Mouse (Mus musculus): ENCODE data around the gene Bud23. TPM values are rescaled to one million over a fixed set of nuclear protein-coding genes. Genes with fewer than 3 reads are reported as not detected.

Bud23 gene
- polyA plus RNA-seq, 2 experiments = 101 to 107 TPM

DNA sequence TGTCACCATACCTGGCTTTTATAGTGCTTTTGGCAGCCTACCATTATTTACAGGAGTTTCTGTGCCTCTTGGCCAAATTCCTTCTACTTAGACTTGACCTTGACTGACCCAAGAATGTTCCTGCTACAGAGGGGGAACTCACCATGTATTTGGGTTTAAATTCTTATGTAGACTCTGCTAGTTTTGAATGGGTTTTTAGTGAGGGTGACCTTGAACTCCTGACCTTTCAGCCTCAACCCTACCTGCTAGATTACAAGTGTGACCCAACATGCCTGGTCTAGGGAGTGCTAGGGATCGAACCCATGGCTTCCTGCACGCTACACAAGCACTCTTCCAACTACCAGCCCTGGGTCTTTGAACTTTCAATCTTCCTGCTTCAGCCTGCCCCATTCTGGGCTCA lies 7.3 kb upstream of the Bud23 start:
- Histone ChIP-seq H3K27me3 (ENCODE audit: control insufficient read depth, insufficient read depth, low read length) (no peaks in the 10 kb centered on the region), H3K36me3 (ENCODE audit: control insufficient read depth, insufficient read depth, low read length) (peaks cover 48% of the 10 kb centered on the region), H3K4me2 (replicated peaks; ENCODE audit: low read depth, low read length, severe bottlenecking) (no peak overlapping the region), H3K9me3 (ENCODE audit: control insufficient read depth, low read length) (no peaks in the 10 kb centered on the region), H3K9ac (ENCODE audit: low read depth, low read length, severe bottlenecking) (no peak overlapping the region), H3K4me3 (replicated peaks; ENCODE audit: low read length) (no peak overlapping the region), H3K4me1 (ENCODE audit: control insufficient read depth, insufficient read depth, low read length) (peaks cover 3% of the 10 kb centered on the region; the same call in 1 of the 2 replicates), H3K27ac (replicated peaks; ENCODE audit: low read depth, low read length) (no peak overlapping the region)
- ATAC-seq (ENCODE audit: low FRiP score, low read depth) (no peak), DNase-seq (ENCODE audit: low spot score) (no peak)
- no peak for TF ChIP-seq POLR2A (IDR thresholded peaks at IDR 0.05; ENCODE audit: borderline replicate concordance, extremely low read depth, insufficient read depth, insufficient read length)
- WGBS = 94% methylated on average over 2 of the region's 2 CpGs

DNA sequence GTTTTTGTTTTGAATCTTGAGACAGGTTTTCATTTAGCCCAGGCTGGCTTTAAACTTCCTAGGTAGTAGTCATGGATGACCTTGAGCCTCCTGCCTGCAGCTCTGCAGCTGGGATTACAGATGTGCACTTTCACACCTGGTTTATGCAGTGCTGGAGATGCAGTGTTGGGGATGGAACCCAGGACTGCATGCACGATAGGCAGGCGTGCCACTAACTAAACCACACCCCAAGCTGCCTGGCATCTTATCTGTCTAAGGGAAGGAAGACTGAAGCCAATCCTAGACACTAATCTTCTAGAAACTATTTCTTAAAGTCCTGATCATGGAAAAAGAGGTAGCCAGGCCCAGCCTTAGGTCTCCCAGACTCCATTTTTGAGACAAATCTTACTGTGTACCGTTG lies 5.7 kb upstream of the Bud23 start:
- ATAC-seq (ENCODE audit: low FRiP score, low read depth) (no peak), DNase-seq (ENCODE audit: low spot score) (no peak)
- TF ChIP-seq POLR2A (IDR thresholded peaks at IDR 0.05; ENCODE audit: borderline replicate concordance, extremely low read depth, insufficient read depth, insufficient read length) = no peak
- Histone ChIP-seq H3K27ac (replicated peaks; ENCODE audit: low read depth, low read length) (no peak overlapping the region), H3K36me3 (ENCODE audit: control insufficient read depth, insufficient read depth, low read length) (peaks cover 47% of the 10 kb centered on the region), H3K27me3 (ENCODE audit: control insufficient read depth, insufficient read depth, low read length) (no peaks in the 10 kb centered on the region), H3K4me2 (replicated peaks; ENCODE audit: low read depth, low read length, severe bottlenecking) (no peak overlapping the region), H3K9ac (ENCODE audit: low read depth, low read length, severe bottlenecking) (no peak overlapping the region), H3K4me3 (replicated peaks; ENCODE audit: low read length) (no peak overlapping the region), H3K9me3 (ENCODE audit: control insufficient read depth, low read length) (no peaks in the 10 kb centered on the region), H3K4me1 (ENCODE audit: control insufficient read depth, insufficient read depth, low read length) (peaks cover 2% of the 10 kb centered on the region; the same call in 1 of the 2 replicates)
- 87% methylated on average over 3 of the region's 3 CpGs for WGBS

DNA sequence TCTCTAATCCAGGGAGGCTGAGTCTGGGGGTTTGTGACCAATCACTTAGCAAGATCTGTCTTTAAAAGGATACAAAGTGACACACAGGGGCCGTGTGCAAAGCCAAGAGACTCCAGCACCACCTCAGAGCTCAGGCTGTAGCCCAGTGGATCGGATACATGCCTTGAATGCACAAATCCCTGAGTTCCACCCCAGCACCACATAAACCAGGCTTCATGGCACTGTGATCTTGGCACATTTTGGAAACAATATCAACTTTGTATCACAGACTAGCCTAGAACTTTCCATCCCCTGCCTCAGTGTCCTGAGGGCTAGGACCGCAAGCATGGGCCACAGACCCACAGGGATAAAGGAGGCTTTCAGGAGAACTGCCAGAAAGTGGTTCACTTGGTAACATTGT lies 1.2 kb upstream of the Bud23 start:
- no peak for DNase-seq (ENCODE audit: low spot score)
- ATAC-seq (ENCODE audit: low FRiP score, low read depth) = no peak
- Histone ChIP-seq H3K4me3 (replicated peaks; ENCODE audit: low read length) (no peak overlapping the region), H3K9me3 (ENCODE audit: control insufficient read depth, low read length) (no peaks in the 10 kb centered on the region), H3K36me3 (ENCODE audit: control insufficient read depth, insufficient read depth, low read length) (peaks cover 18% of the 10 kb centered on the region; the same call in 1 of the 2 replicates), H3K4me2 (replicated peaks; ENCODE audit: low read depth, low read length, severe bottlenecking) (no peak overlapping the region; the same call in 1 of the 2 replicates), H3K27me3 (ENCODE audit: control insufficient read depth, insufficient read depth, low read length) (no peaks in the 10 kb centered on the region), H3K9ac (ENCODE audit: low read depth, low read length, severe bottlenecking) (no peak overlapping the region), H3K27ac (replicated peaks; ENCODE audit: low read depth, low read length) (no peak overlapping the region), H3K4me1 (ENCODE audit: control insufficient read depth, insufficient read depth, low read length) (peaks cover 9% of the 10 kb centered on the region)
- no peak for TF ChIP-seq POLR2A (IDR thresholded peaks at IDR 0.05; ENCODE audit: borderline replicate concordance, extremely low read depth, insufficient read depth, insufficient read length)
- 96% methylated on average over 3 of the region's 3 CpGs for WGBS

DNA sequence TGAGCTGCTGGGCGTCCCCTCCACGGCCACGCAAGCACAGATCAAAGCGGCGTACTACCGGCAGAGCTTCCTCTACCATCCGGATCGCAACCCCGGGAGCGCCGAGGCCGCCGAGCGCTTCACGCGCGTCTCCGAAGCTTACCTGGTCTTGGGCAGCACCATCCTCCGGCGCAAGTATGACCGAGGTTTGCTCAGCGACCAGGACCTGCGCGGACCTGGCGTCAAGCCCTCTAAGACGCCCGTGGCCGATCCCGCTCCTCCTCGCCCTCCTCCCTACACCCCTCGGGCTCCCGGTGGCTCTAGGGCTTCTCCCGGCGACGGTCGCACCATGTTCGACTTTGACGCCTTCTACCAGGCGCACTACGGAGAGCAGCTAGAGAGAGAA lies 385 bp downstream of the Bud23 start:
- Histone ChIP-seq H3K36me3 (ENCODE audit: control insufficient read depth, insufficient read depth, low read length) (peaks cover 34% of the 10 kb centered on the region), H3K9ac (ENCODE audit: low read depth, low read length, severe bottlenecking) (peak overlapping the region; percentile 81), H3K4me3 (replicated peaks; ENCODE audit: low read length) (peak overlapping the region; percentile 95), H3K9me3 (ENCODE audit: control insufficient read depth, low read length) (no peaks in the 10 kb centered on the region), H3K4me1 (ENCODE audit: control insufficient read depth, insufficient read depth, low read length) (peaks cover 9% of the 10 kb centered on the region), H3K27me3 (ENCODE audit: control insufficient read depth, insufficient read depth, low read length) (no peaks in the 10 kb centered on the region), H3K27ac (replicated peaks; ENCODE audit: low read depth, low read length) (peak overlapping the region; percentile 58; the same call in 1 of the 2 replicates), H3K4me2 (replicated peaks; ENCODE audit: low read depth, low read length, severe bottlenecking) (peak overlapping the region; percentile 72)
- peak; percentile 12; the same call in 1 of the 2 replicates for ATAC-seq (ENCODE audit: low FRiP score, low read depth)
- TF ChIP-seq POLR2A (IDR thresholded peaks at IDR 0.05; ENCODE audit: borderline replicate concordance, extremely low read depth, insufficient read depth, insufficient read length) = no peak
- DNase-seq (ENCODE audit: low spot score) = no peak
- 2% methylated on average over 31 of the region's 40 CpGs for WGBS

DNA sequence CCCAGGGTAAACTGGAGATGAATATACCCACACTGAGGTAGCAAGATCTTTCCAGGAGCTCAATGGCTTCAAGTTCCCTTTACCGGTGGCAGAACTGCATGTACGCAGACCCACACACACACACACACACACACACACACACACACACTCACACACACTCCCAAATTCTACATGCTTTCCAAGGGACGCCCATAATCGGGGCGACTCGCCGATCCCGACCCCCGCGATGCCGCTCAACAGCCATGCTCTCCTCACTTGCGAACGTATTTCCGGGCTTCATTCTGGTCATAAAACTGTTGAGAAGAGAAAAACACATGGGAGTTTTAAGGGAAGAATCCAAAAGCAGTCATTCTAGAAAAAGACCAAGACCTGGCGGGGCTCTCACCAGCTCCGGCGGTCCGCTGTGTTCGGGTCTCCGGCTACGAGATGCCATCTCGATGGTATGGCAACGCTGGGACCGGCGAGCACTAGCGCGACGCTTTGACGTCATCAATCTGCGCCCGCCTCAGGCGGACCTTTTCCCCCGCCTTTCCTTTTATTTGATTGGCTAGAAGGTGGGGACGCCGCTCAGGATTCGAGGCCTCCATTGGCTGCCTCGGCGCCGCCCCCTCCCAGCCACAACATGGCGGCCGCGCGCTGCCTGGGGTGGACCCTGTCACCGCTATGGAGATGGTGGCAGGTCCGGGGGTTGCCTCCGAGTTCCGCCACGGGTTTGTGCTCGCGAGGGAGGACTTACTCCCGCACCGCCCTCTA lies 954 bp downstream of the Bud23 start, which contains the start of gene Dnajc30:
Gene Dnajc30, plus strand, starts transcription at position 574 of the 753 bp plus-strand sequence.
- WGBS = under 1% methylated on average over 42 of the region's 52 CpGs
- peak; percentile 81; the same call in 1 of the 2 replicates for TF ChIP-seq POLR2A (IDR thresholded peaks at IDR 0.05; ENCODE audit: borderline replicate concordance, extremely low read depth, insufficient read depth, insufficient read length)
- Histone ChIP-seq H3K27me3 (ENCODE audit: control insufficient read depth, insufficient read depth, low read length) (no peaks in the 10 kb centered on the region), H3K4me1 (ENCODE audit: control insufficient read depth, insufficient read depth, low read length) (peaks cover 9% of the 10 kb centered on the region), H3K4me3 (replicated peaks; ENCODE audit: low read length) (peak within 1 kb of the TSS; percentile 95), H3K27ac (replicated peaks; ENCODE audit: low read depth, low read length) (peak within 1 kb of the TSS; percentile 58; the same call in 1 of the 2 replicates), H3K9ac (ENCODE audit: low read depth, low read length, severe bottlenecking) (peak within 1 kb of the TSS; percentile 81), H3K4me2 (replicated peaks; ENCODE audit: low read depth, low read length, severe bottlenecking) (peak within 1 kb of the TSS; percentile 72), H3K36me3 (ENCODE audit: control insufficient read depth, insufficient read depth, low read length) (peaks cover 40% of the 10 kb centered on the region), H3K9me3 (ENCODE audit: control insufficient read depth, low read length) (no peaks in the 10 kb centered on the region)
- DNase-seq (ENCODE audit: low spot score) (peak; percentile 99), ATAC-seq (ENCODE audit: low FRiP score, low read depth) (peak; percentile 97)

Data from limb, embryonic 14.5 days (tissue).